Mouse (Mus musculus): ENCODE measurements at regions not wholly inside any gene's neighbourhood (a gene's known extent, or its start where the extent isn't known, plus 50 kb on each side); places are given as distances from the start of the nearest gene placed in this dataset.

- Histone ChIP-seq H3K4me3 (ENCODE audit: insufficient read depth, poor library complexity, severe bottlenecking) (no peak overlapping the region), H3K79me2 (ENCODE audit: control insufficient read depth, insufficient read depth) (no peaks in the 10 kb centered on the region), H3K27me3 (ENCODE audit: control insufficient read depth, insufficient read depth, insufficient read length) (no peaks in the 10 kb centered on the region), H3K79me3 (ENCODE audit: low read depth) (no peaks in the 10 kb centered on the region), H3ac (ENCODE audit: control insufficient read depth, insufficient read length, low read depth) (no peak overlapping the region), H3K36me3 (ENCODE audit: control insufficient read depth, insufficient read depth) (no peaks in the 10 kb centered on the region)
- TF ChIP-seq USF1 (IDR thresholded peaks at IDR 0.05; ENCODE audit: low read depth) (no peak), MAX (IDR thresholded peaks at IDR 0.05) (no peak)
Measured at GRCm38 (mm10) chr6:143474396-143474795, 307.4 kb downstream of the Etnk1 start.

DNA sequence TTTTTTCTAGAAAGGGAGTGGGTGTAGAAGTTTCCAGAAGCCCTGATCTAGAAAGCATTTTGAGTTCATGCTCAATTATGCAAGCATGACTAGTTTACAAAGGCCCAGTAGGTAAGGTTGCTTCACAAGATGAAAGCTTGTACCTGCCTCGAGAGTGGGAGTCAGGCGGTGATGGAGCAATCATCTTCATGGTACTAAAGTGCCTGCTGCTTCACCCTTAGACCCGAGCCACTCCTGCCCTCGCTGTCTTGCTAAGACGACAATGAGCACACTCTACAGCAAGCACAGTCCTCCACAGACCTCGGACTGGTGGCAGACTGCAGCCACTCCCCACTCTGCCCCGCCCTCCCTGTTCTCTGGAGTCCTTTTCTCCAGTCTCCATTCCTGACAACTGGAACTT is 308.3 kb downstream of the Etnk1 start:
- H3K79me3 ChIP-seq (ENCODE audit: low read depth) = no peaks in the 10 kb centered on the region
- no peaks in the 10 kb centered on the region for H3K36me3 ChIP-seq (ENCODE audit: control insufficient read depth, insufficient read depth)
- H3K79me2 ChIP-seq (ENCODE audit: control insufficient read depth, insufficient read depth) = no peaks in the 10 kb centered on the region
- no peak overlapping the region for H3ac ChIP-seq (ENCODE audit: control insufficient read depth, insufficient read length, low read depth)
- TF ChIP-seq USF1 (IDR thresholded peaks at IDR 0.05; ENCODE audit: low read depth) = no peak
- TF ChIP-seq FOSL1 (IDR thresholded peaks at IDR 0.05; ENCODE audit: insufficient read depth, low read length, poor library complexity, severe bottlenecking) = no peak
- TF ChIP-seq MYOD1 (IDR thresholded peaks at IDR 0.05; ENCODE audit: control insufficient read depth, insufficient read length, low read depth) = no peak
- no peak for TF ChIP-seq MAX (IDR thresholded peaks at IDR 0.05)
- no peak for TF ChIP-seq CEBPB (IDR thresholded peaks at IDR 0.05; ENCODE audit: low read depth)
- TF ChIP-seq CTCF (IDR thresholded peaks at IDR 0.05; ENCODE audit: control insufficient read depth, insufficient read depth, insufficient read length) = no peak
- TF ChIP-seq MYOG (IDR thresholded peaks at IDR 0.05; ENCODE audit: control insufficient read depth, extremely low read depth, insufficient read length) = no peak
- no peak overlapping the region for H3K4me3 ChIP-seq (ENCODE audit: insufficient read depth, poor library complexity, severe bottlenecking)
- H3K27me3 ChIP-seq (ENCODE audit: control insufficient read depth, insufficient read depth, insufficient read length) = no peaks in the 10 kb centered on the region

DNA sequence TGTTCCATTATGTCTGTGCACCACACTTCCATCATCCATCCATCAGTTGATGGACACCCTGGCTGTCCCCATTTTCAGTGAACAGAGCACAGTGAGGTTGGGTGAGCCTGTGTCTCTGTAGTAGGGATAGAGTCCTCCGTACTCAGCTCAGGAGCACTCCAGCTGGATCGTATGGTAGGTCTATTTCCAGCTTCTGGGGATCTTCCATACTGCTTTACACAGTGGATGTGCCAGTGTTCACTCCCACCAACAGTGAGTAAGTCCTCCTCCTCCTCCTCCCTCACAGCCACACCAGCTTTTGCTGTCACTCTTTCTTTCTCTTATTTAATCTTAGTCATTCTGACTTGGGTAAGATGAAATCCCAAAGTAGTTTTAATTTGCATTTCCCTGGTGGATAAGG is 310.4 kb downstream of the Etnk1 start:
- no peaks in the 10 kb centered on the region for H3K79me2 ChIP-seq (ENCODE audit: control insufficient read depth, insufficient read depth)
- H3K36me3 ChIP-seq (ENCODE audit: control insufficient read depth, insufficient read depth) = no peaks in the 10 kb centered on the region
- H3K27me3 ChIP-seq (ENCODE audit: control insufficient read depth, insufficient read depth, insufficient read length) = no peaks in the 10 kb centered on the region
- no peak overlapping the region for H3K4me3 ChIP-seq (ENCODE audit: insufficient read depth, poor library complexity, severe bottlenecking)
- no peak overlapping the region for H3ac ChIP-seq (ENCODE audit: control insufficient read depth, insufficient read length, low read depth)
- no peaks in the 10 kb centered on the region for H3K79me3 ChIP-seq (ENCODE audit: low read depth)
- TF ChIP-seq CEBPB (IDR thresholded peaks at IDR 0.05; ENCODE audit: low read depth) (no peak), MYOD1 (IDR thresholded peaks at IDR 0.05; ENCODE audit: control insufficient read depth, insufficient read length, low read depth) (no peak)

GRCm38 (mm10) chr6:143479239-143479638 is 312.2 kb downstream of the Etnk1 start:
- no peaks in the 10 kb centered on the region for H3K79me2 ChIP-seq (ENCODE audit: control insufficient read depth, insufficient read depth)
- no peaks in the 10 kb centered on the region for H3K27me3 ChIP-seq (ENCODE audit: control insufficient read depth, insufficient read depth, insufficient read length)
- H3K79me3 ChIP-seq (ENCODE audit: low read depth) = no peaks in the 10 kb centered on the region
- H3ac ChIP-seq (ENCODE audit: control insufficient read depth, insufficient read length, low read depth) = no peak overlapping the region
- TF ChIP-seq MYOD1 (IDR thresholded peaks at IDR 0.05; ENCODE audit: control insufficient read depth, insufficient read length, low read depth) (no peak), MYOG (IDR thresholded peaks at IDR 0.05; ENCODE audit: control insufficient read depth, extremely low read depth, insufficient read length) (no peak)
- no peak overlapping the region for H3K4me3 ChIP-seq (ENCODE audit: insufficient read depth, poor library complexity, severe bottlenecking)
- no peaks in the 10 kb centered on the region for H3K36me3 ChIP-seq (ENCODE audit: control insufficient read depth, insufficient read depth)

GRCm38 (mm10) chr6:143479701-143480388 is 312.8 kb downstream of the Etnk1 start:
- Histone ChIP-seq H3K4me3 (ENCODE audit: insufficient read depth, poor library complexity, severe bottlenecking) (no peak overlapping the region), H3ac (ENCODE audit: control insufficient read depth, insufficient read length, low read depth) (no peak overlapping the region), H3K79me3 (ENCODE audit: low read depth) (no peaks in the 10 kb centered on the region), H3K36me3 (ENCODE audit: control insufficient read depth, insufficient read depth) (no peaks in the 10 kb centered on the region), H3K27me3 (ENCODE audit: control insufficient read depth, insufficient read depth, insufficient read length) (no peaks in the 10 kb centered on the region), H3K79me2 (ENCODE audit: control insufficient read depth, insufficient read depth) (no peaks in the 10 kb centered on the region)
- TF ChIP-seq CTCF (IDR thresholded peaks at IDR 0.05; ENCODE audit: control insufficient read depth, insufficient read depth, insufficient read length) = no peak
- TF ChIP-seq CEBPB (IDR thresholded peaks at IDR 0.05; ENCODE audit: low read depth) = no peak
- no peak for TF ChIP-seq FOSL1 (IDR thresholded peaks at IDR 0.05; ENCODE audit: insufficient read depth, low read length, poor library complexity, severe bottlenecking)
- TF ChIP-seq MYOG (IDR thresholded peaks at IDR 0.05; ENCODE audit: control insufficient read depth, extremely low read depth, insufficient read length) = no peak
- peak; percentile 90 for TF ChIP-seq MYOD1 (IDR thresholded peaks at IDR 0.05; ENCODE audit: control insufficient read depth, insufficient read length, low read depth)
- no peak for TF ChIP-seq MAX (IDR thresholded peaks at IDR 0.05)

- Histone ChIP-seq H3ac (ENCODE audit: control insufficient read depth, insufficient read length, low read depth) (no peak overlapping the region), H3K79me3 (ENCODE audit: low read depth) (no peaks in the 10 kb centered on the region), H3K36me3 (ENCODE audit: control insufficient read depth, insufficient read depth) (no peaks in the 10 kb centered on the region), H3K79me2 (ENCODE audit: control insufficient read depth, insufficient read depth) (no peaks in the 10 kb centered on the region), H3K27me3 (ENCODE audit: control insufficient read depth, insufficient read depth, insufficient read length) (no peaks in the 10 kb centered on the region), H3K4me3 (ENCODE audit: insufficient read depth, poor library complexity, severe bottlenecking) (no peak overlapping the region)
- no peak for TF ChIP-seq CEBPB (IDR thresholded peaks at IDR 0.05; ENCODE audit: low read depth)
- no peak for TF ChIP-seq MYOG (IDR thresholded peaks at IDR 0.05; ENCODE audit: control insufficient read depth, extremely low read depth, insufficient read length)
- no peak for TF ChIP-seq USF1 (IDR thresholded peaks at IDR 0.05; ENCODE audit: low read depth)
- no peak for TF ChIP-seq MAX (IDR thresholded peaks at IDR 0.05)
- no peak for TF ChIP-seq CTCF (IDR thresholded peaks at IDR 0.05; ENCODE audit: control insufficient read depth, insufficient read depth, insufficient read length)
- no peak for TF ChIP-seq FOSL1 (IDR thresholded peaks at IDR 0.05; ENCODE audit: insufficient read depth, low read length, poor library complexity, severe bottlenecking)
- TF ChIP-seq MYOD1 (IDR thresholded peaks at IDR 0.05; ENCODE audit: control insufficient read depth, insufficient read length, low read depth) = no peak
Measured at GRCm38 (mm10) chr6:143482272-143482671, 315.3 kb downstream of the Etnk1 start.
